Mouse (Mus musculus) erythroid progenitor cell, adult 5-6 weeks (primary cell): ENCODE measurements around the gene Cryba4. TPM values are rescaled to one million over a fixed set of nuclear protein-coding genes. Genes with fewer than 3 reads are reported as not detected.

ENCODE experiments used
- ATAC-seq: replicated peaks from 2 replicates; pipeline ENCODE4 v1.8.0; 2016; ENCODE audit warnings: moderate number of reproducible peaks, mild to moderate bottlenecking, moderate TSS enrichment, inconsistent platforms; ENCODE audit not compliant: poor library complexity, low FRiP score, severe bottlenecking
- total RNA-seq, 2 experiments: library from RNA; stranded (forward) in 1 of 2; stranded (reverse) in 1 of 2; fragments of 150-400 nt in 1 of 2; fragments of 186-747, 209-891 nt in 1 of 2; gene quantifications; 2 replicates each; pipeline versions ENCODE4 v1.2.3 to v1.2.4; 2015 to 2017; ENCODE audit warnings: low replicate concordance in 2 of 2

Gene Cryba4
- total RNA-seq, 2 experiments from 2014 or later = not detected

GRCm38 (mm10) chr5:112286984-112287641 is 34.8 kb upstream of the Cryba4 start:
- ATAC-seq = no peak

GRCm38 (mm10) chr5:112286608-112286983 is 34.3 kb upstream of the Cryba4 start:
- no peak for ATAC-seq

GRCm38 (mm10) chr5:112285548-112286085 is 33.3 kb upstream of the Cryba4 start:
- ATAC-seq = no peak

GRCm38 (mm10) chr5:112284203-112284582 is 31.9 kb upstream of the Cryba4 start:
- ATAC-seq = no peak

- ATAC-seq = no peak
Observed at GRCm38 (mm10) chr5:112283543-112284202, 31.4 kb upstream of the Cryba4 start.

- no peak for ATAC-seq
Observed at GRCm38 (mm10) chr5:112282780-112283482, 30.6 kb upstream of the Cryba4 start.

- ATAC-seq = no peak
Observed at GRCm38 (mm10) chr5:112282123-112282779, 29.9 kb upstream of the Cryba4 start.

- ATAC-seq = no peak
Observed at GRCm38 (mm10) chr5:112281676-112282075, 29.4 kb upstream of the Cryba4 start.

GRCm38 (mm10) chr5:112280863-112281660 is 28.7 kb upstream of the Cryba4 start:
- no peak for ATAC-seq

- no peak for ATAC-seq
Observed at GRCm38 (mm10) chr5:112280151-112280550, 27.8 kb upstream of the Cryba4 start.

GRCm38 (mm10) chr5:112279181-112280021 is 27.1 kb upstream of the Cryba4 start:
- ATAC-seq = no peak

- no peak for ATAC-seq
Observed at GRCm38 (mm10) chr5:112277906-112278470, 25.7 kb upstream of the Cryba4 start.

- ATAC-seq = no peak
Observed at GRCm38 (mm10) chr5:112276907-112277348, 24.6 kb upstream of the Cryba4 start.

- peak; percentile 91 for ATAC-seq
Observed at GRCm38 (mm10) chr5:112276267-112276873, 24.1 kb upstream of the Cryba4 start, which contains the start of gene Tpst2. Gene Tpst2 (plus strand): TSS chr5:112276691.

GRCm38 (mm10) chr5:112275021-112275804 is 22.9 kb upstream of the Cryba4 start:
- ATAC-seq = no peak

- no peak for ATAC-seq
Observed at GRCm38 (mm10) chr5:112273746-112274463, 21.6 kb upstream of the Cryba4 start.
